Mouse (Mus musculus): ENCODE measurements around the gene F2r.

DNA sequence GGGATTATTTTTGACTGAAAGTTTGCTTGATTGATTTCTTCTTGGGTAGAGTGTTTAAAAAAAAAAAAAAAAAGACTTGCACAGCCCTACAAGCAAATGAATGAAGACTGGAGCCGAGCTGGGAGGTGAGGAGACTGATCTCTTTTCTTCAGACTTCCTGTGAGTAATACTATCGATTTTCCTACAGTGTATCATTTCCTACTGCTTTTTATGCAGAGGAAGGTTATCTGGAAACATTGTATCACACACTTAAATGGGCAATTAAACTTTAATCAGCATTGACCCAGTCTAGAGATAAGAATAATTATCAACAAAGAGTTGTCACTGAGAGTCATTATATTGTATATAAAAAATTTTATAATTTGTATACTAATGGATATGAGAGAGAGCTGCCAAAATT lies 12.5 kb upstream of the F2r start:
- TF ChIP-seq MAFK (IDR thresholded peaks at IDR 0.05; ENCODE audit: insufficient read depth, low read depth, low read length) (no peak), CHD2 (IDR thresholded peaks at IDR 0.05; ENCODE audit: low read depth, low read length) (no peak)
